Mouse (Mus musculus): ENCODE results near the gene Dchs2. TPM values are rescaled to one million over a fixed set of nuclear protein-coding genes. Genes with fewer than 3 reads are reported as not detected.

Gene Dchs2
- 0.03 and 0.05 TPM in 2 replicates for polyA plus RNA-seq (2015; fragmentation: Nextera tagmentation; extraction: Ambion mirVana)

- no peaks in the 10 kb centered on the region for H3K36me3 ChIP-seq (ENCODE audit: insufficient read depth, low read length)
- peak within 1 kb of the TSS; percentile 95 for H3K4me2 ChIP-seq (ENCODE audit: low read length)
- DNase-seq (ENCODE audit: low spot score) (peak; percentile 9), ATAC-seq (replicated peaks; ENCODE audit: low FRiP score, low read depth) (no peak)
- peak within 1 kb of the TSS; percentile 54 for H3K4me3 ChIP-seq (replicated peaks; ENCODE audit: low read depth, low read length)
- H3K9me3 ChIP-seq (replicated peaks; ENCODE audit: low read length), result no peaks in the 10 kb centered on the region
- peak within 1 kb of the TSS; percentile 27; the same call in 1 of the 2 replicates for H3K9ac ChIP-seq (ENCODE audit: low read depth, low read length)
- H3K27ac ChIP-seq, result no peak within 1 kb of the TSS
- peaks cover 25% of the 10 kb centered on the region; the same call in 1 of the 2 replicates for H3K4me1 ChIP-seq (replicated peaks; ENCODE audit: insufficient read depth, low read length)
- TF ChIP-seq CTCF (IDR thresholded peaks at IDR 0.05; ENCODE audit: low read depth), result no peak
- H3K27me3 ChIP-seq (ENCODE audit: insufficient read depth, low read length), result peaks cover 46% of the 10 kb centered on the region
- under 1% methylated on average over 55 of the region's 55 CpGs for WGBS
These were observed at the start of gene Dchs2 for GRCm38 (mm10) chr3:83127726-83128448. TSS of gene Dchs2 (plus strand) at chr3:83127948.

- no peaks in the 10 kb centered on the region for H3K27me3 ChIP-seq (ENCODE audit: insufficient read depth, low read length)
- H3K27ac ChIP-seq, result no peak overlapping the region
- H3K36me3 ChIP-seq (ENCODE audit: insufficient read depth, low read length), result no peaks in the 10 kb centered on the region
- H3K4me2 ChIP-seq (ENCODE audit: low read length), result peak overlapping the region; percentile 66
- WGBS, result 1% methylated on average over 11 of the region's 11 CpGs
- peak overlapping the region; percentile 24 for H3K4me3 ChIP-seq (replicated peaks; ENCODE audit: low read depth, low read length)
- peak; percentile 86 for DNase-seq (ENCODE audit: low spot score)
- peak; percentile 96 for TF ChIP-seq CTCF (IDR thresholded peaks at IDR 0.05; ENCODE audit: low read depth)
- no peaks in the 10 kb centered on the region for H3K4me1 ChIP-seq (replicated peaks; ENCODE audit: insufficient read depth, low read length)
- peak; percentile 63; the same call in 1 of the 2 replicates for ATAC-seq (replicated peaks; ENCODE audit: low FRiP score, low read depth)
- H3K9me3 ChIP-seq (replicated peaks; ENCODE audit: low read length), result no peaks in the 10 kb centered on the region
- H3K9ac ChIP-seq (ENCODE audit: low read depth, low read length), result no peak overlapping the region
These were observed 47.1 kb upstream of the Dchs2 start for GRCm38 (mm10) chr3:83080567-83081055.

DNA sequence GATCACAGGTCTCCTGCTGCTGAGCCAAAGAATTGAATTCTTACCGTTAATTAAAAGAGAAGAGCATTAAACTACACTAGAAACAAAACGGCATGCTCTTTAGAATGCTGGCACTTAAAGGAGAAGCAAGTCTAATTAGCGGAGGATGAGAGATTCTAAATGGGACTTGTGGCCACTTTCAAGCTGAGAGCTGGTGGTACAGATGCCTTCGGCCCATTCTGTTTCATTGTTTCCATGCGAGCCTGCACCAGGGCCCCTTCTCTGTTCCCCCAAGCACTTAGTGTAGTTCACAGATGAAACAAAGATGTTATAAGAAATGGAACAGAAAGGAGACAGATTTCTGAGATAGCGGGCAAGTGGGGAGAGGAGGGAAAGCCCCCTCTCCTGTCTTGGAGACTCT is 30.2 kb upstream of the Dchs2 start:
- ATAC-seq (replicated peaks; ENCODE audit: low FRiP score, low read depth) (no peak), DNase-seq (ENCODE audit: low spot score) (no peak)
- Histone ChIP-seq H3K27me3 (ENCODE audit: insufficient read depth, low read length) (no peaks in the 10 kb centered on the region), H3K4me3 (replicated peaks; ENCODE audit: low read depth, low read length) (no peak overlapping the region), H3K9me3 (replicated peaks; ENCODE audit: low read length) (no peaks in the 10 kb centered on the region), H3K4me1 (replicated peaks; ENCODE audit: insufficient read depth, low read length) (no peaks in the 10 kb centered on the region), H3K9ac (ENCODE audit: low read depth, low read length) (no peak overlapping the region), H3K36me3 (ENCODE audit: insufficient read depth, low read length) (no peaks in the 10 kb centered on the region), H3K27ac (no peak overlapping the region), H3K4me2 (ENCODE audit: low read length) (no peak overlapping the region)
- WGBS, result 82% methylated on average over 6 of the region's 6 CpGs
- no peak for TF ChIP-seq CTCF (IDR thresholded peaks at IDR 0.05; ENCODE audit: low read depth)

DNA sequence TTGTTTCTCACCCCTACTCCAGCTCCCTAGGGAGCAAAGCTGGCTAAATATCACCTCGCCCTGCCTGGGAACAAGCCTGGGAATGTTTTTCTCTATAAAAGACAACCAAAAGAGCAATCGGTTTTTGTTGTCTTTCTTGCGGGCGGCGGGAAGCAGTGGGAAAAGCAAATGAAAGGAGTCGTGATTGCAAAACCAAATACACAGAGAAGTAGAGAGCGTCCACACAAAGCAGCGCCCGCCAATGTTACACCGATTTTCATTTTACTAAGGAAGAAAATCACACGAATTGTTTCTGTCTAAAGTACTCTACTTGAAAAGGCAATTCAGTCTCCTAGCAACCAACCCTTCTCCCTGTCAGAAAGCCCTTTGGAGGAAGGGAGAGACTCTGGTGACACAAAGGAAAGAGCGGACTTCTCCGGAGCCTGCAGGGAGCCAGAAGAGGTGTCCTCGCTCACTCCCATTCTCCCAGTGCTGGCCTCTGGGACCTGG is 29.2 kb upstream of the Dchs2 start:
- Histone ChIP-seq H3K4me2 (ENCODE audit: low read length) (peak overlapping the region; percentile 49), H3K9me3 (replicated peaks; ENCODE audit: low read length) (no peaks in the 10 kb centered on the region), H3K27me3 (ENCODE audit: insufficient read depth, low read length) (no peaks in the 10 kb centered on the region), H3K36me3 (ENCODE audit: insufficient read depth, low read length) (no peaks in the 10 kb centered on the region), H3K27ac (no peak overlapping the region), H3K4me1 (replicated peaks; ENCODE audit: insufficient read depth, low read length) (no peaks in the 10 kb centered on the region), H3K4me3 (replicated peaks; ENCODE audit: low read depth, low read length) (0 out of 2 replicates have a peak overlapping the region, but pooled peaks have one; percentile 9), H3K9ac (ENCODE audit: low read depth, low read length) (0 out of 2 replicates have a peak overlapping the region, but pooled peaks have one; percentile 13)
- ATAC-seq (replicated peaks; ENCODE audit: low FRiP score, low read depth) (no peak), DNase-seq (ENCODE audit: low spot score) (peak; percentile 27)
- WGBS, result 8% methylated on average over 14 of the region's 14 CpGs
- TF ChIP-seq CTCF (IDR thresholded peaks at IDR 0.05; ENCODE audit: low read depth), result no peak

DNA sequence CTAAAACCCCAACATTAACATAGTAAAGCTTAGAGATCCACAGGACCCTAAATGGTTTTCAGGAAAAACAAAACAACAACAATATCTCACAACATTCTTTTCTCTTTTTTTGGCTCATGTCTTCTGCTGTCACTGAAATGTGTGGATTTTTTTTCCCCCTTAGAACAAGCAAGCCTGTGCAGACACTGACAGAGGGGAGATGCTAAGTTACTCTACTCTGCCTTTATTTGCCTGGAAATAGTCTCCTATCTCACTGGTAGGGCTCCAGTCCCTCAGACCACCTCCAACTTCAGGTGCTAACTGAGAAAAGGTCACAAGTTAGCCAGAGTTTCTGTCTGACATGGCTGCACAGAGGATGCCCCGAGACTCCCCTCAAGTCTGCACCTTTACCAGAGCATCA is 28.6 kb upstream of the Dchs2 start:
- no peak overlapping the region for H3K4me3 ChIP-seq (replicated peaks; ENCODE audit: low read depth, low read length)
- no peaks in the 10 kb centered on the region for H3K36me3 ChIP-seq (ENCODE audit: insufficient read depth, low read length)
- H3K4me2 ChIP-seq (ENCODE audit: low read length), result peak overlapping the region; percentile 49
- H3K9ac ChIP-seq (ENCODE audit: low read depth, low read length), result no peak overlapping the region
- no peak overlapping the region for H3K27ac ChIP-seq
- WGBS, result 84% methylated on average over 1 of the region's 1 CpGs
- ATAC-seq (replicated peaks; ENCODE audit: low FRiP score, low read depth) (no peak), DNase-seq (ENCODE audit: low spot score) (no peak)
- no peak for TF ChIP-seq CTCF (IDR thresholded peaks at IDR 0.05; ENCODE audit: low read depth)
- H3K27me3 ChIP-seq (ENCODE audit: insufficient read depth, low read length), result no peaks in the 10 kb centered on the region
- no peaks in the 10 kb centered on the region for H3K9me3 ChIP-seq (replicated peaks; ENCODE audit: low read length)
- no peaks in the 10 kb centered on the region for H3K4me1 ChIP-seq (replicated peaks; ENCODE audit: insufficient read depth, low read length)

DNA sequence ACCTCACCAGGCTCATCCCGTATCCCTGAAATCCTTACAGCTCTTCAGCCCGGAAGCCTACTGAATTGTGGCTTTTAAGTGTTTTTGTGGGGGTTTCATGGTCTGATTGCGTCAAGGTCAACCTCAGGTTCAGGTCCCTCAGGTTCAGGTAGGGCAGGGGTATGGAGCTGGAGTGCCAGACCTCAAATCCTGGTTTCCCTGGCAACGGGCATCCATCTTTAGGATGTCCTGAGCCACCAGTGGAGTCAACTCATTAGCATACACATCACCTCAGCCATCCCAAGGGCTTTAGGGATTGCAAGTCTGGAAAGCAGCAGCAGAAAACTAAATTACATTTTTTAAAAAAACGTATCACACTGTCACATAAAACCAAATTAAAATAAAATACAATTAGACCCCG is 28.1 kb upstream of the Dchs2 start:
- DNase-seq (ENCODE audit: low spot score) (no peak), ATAC-seq (replicated peaks; ENCODE audit: low FRiP score, low read depth) (no peak)
- H3K27me3 ChIP-seq (ENCODE audit: insufficient read depth, low read length), result no peaks in the 10 kb centered on the region
- H3K27ac ChIP-seq, result no peak overlapping the region
- no peak for TF ChIP-seq CTCF (IDR thresholded peaks at IDR 0.05; ENCODE audit: low read depth)
- no peaks in the 10 kb centered on the region for H3K4me1 ChIP-seq (replicated peaks; ENCODE audit: insufficient read depth, low read length)
- no peak overlapping the region for H3K9ac ChIP-seq (ENCODE audit: low read depth, low read length)
- no peak overlapping the region for H3K4me3 ChIP-seq (replicated peaks; ENCODE audit: low read depth, low read length)
- no peaks in the 10 kb centered on the region for H3K36me3 ChIP-seq (ENCODE audit: insufficient read depth, low read length)
- no peaks in the 10 kb centered on the region for H3K9me3 ChIP-seq (replicated peaks; ENCODE audit: low read length)
- H3K4me2 ChIP-seq (ENCODE audit: low read length), result no peak overlapping the region
- 80% methylated on average over 6 of the region's 6 CpGs for WGBS

Measured in kidney, postnatal 0 days (tissue).